Mouse (Mus musculus) adrenal gland, postnatal 10 days (tissue): ENCODE results near the gene Ins2. TPM values are rescaled to one million over a fixed set of nuclear protein-coding genes. Genes with fewer than 3 reads are reported as not detected.

Experiments
- DNase-seq: peaks from one replicate; pipeline ENCODE4 v3.0.0; 2021; ENCODE audit warnings: mixed read lengths
- total RNA-seq, 2 experiments: library from RNA; stranded (reverse); gene quantifications; 2 replicates each; pipeline ENCODE4 v1.2.3; 2021

The Ins2 gene
- total RNA-seq, 2 experiments from 2014 or later = not detected

DNA sequence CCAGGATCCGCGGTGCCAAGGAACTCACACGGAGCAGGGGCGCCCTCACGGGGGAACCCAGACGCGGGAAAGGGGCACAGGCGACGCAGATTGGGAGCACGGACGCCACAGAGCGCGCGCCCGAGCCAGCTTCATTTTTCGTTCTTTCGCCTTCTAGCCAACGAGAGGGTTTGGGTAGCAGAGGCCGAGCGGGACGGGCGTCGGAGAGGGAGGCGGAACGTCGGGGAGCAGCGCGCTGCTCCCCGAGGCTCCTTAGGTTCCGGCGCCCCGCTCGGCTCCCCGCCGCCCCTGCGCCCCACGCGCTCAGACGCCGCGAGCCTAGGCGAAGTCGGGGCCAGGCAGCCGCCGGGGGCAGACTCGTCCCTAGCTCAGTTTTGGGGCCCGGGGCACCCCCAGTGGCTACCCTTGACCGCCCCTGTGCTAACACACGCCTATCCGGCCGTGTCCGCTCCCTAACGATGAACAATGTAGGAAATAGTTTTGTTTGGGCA, 79.2 kb downstream of the Ins2 start:
- DNase-seq = peak; percentile 52

DNA sequence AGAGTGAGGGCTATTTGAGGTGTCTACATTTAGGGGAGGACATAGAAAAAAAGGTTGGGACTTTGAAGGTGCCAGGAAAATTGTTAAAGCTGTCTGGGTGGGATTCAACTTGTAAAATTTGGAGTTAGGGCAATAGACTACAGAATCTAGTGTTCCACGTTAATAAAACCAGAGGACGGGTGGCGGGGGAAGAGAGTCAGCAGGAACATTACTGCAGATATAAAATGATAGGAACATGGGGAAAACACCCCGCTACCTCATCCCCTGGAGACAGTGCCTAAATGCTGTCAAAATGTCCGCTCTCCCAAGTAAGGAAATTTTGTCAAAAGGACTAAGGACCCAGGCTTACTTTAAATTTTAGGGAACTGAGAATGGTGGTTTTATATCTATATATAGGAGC, 80.0 kb downstream of the Ins2 start:
- DNase-seq = no peak

GRCm38 (mm10) chr7:142661811-142662210, 81.4 kb downstream of the Ins2 start:
- no peak for DNase-seq

GRCm38 (mm10) chr7:142661046-142661445, 82.1 kb downstream of the Ins2 start:
- DNase-seq = no peak

DNA sequence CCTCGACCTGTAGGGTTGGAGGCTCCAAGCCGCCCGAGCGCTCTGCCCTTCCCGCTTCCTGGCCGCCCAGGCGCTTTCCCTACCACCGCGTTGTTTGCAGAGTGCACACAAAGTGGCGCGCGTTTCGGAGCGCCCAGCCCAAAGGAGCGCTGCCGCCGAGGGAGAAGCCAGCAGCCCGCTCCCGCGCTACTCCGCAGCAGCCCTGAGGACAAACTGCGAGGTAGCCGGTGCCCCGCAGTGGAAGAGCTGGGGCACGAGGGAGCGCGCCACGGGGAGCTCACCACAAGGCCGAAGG, 82.6 kb downstream of the Ins2 start:
- no peak for DNase-seq

- DNase-seq = no peak
Observed at GRCm38 (mm10) chr7:142659767-142660650, 83.2 kb downstream of the Ins2 start.

GRCm38 (mm10) chr7:142659181-142659681, 84.0 kb downstream of the Ins2 start:
- peak; percentile 62 for DNase-seq

DNA sequence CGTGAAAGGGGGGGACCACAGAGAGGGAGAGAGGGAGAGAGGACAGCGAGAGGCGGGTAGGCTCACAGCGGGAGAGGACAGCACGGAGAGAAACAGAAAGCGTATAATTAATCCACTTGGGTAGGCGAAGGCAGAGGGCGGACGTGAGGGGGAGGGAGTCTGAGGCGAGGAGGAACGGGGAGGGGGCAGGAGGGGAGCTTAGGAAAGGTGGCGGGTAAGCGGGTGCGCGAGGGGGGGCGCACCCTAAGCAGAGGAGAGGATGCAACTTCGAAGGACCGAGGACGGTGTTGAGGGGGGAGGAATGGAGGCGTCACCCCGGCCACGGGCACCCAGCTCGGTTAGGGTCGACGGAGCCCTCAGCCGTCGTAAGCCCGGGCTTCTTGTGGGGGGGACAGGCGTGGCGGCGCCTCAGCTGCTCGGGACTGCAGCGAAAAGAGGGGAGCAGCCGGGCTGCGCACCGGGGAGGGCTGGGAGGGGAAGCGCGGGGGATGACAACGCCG, 84.5 kb downstream of the Ins2 start:
- DNase-seq = no peak

GRCm38 (mm10) chr7:142657821-142658614, 85.2 kb downstream of the Ins2 start:
- DNase-seq = no peak

DNA sequence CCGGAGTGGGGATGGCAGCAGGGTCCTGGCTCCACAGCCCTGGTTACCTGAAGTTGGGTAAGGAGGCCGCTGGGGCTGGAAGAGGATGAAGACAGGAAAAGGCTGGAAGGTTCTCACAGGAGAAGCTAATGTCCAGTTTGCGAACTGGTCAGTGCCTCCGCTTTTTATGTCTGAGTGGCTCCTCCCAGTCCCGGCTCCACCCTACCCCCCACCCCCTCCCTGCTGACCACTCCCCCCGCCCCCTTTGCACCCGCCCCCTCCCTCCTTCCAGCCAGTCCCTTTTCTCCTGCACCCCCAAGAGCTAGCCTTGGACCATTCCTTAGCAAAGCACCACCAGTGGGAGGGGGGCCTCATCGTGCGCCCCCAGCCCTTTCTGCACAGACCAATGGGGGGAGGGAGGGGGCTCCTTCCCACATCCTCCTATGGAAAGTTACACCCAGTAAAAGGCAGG, 85.8 kb downstream of the Ins2 start:
- no peak for DNase-seq

DNA sequence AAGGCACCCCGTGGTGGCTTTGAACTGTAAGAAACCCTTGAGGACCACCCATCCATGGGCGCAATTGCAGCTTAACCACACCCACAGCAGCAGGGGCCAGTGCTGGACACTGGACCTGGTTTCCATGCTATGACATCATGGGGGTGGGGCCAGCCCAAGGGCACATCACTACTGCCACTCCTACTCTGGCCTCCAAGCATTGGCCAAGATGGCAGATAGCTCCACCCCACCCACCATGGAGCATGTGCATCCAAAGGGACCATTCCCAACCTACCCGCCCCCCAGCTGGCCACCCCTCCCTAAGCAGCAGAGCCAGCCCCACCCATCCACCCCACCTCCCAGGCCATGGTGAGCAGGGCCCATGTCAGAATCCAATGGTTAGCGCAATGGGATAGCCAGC, 87.1 kb downstream of the Ins2 start:
- DNase-seq = peak; percentile 33

GRCm38 (mm10) chr7:142655633-142656032, 87.5 kb downstream of the Ins2 start:
- DNase-seq = no peak

DNA sequence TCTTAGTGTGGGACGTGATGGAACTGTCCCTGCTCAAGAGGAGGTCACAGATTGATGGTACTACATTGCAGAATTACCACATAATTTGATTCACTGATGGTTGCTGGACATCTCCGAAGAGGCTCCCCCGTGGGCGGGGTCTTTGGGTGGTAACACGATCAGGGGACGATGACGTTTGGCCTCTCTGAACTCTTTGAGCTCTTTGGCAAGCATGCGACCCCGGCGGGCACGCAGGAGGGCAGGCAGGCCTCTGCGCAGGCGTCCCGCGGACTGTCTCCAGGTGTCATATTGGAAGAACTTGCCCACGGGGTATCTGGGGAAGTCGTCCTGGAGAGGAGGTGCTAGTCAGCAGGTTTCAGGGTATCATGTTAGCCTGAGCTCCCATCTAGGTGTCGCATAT, 89.5 kb downstream of the Ins2 start:
- no peak for DNase-seq

DNA sequence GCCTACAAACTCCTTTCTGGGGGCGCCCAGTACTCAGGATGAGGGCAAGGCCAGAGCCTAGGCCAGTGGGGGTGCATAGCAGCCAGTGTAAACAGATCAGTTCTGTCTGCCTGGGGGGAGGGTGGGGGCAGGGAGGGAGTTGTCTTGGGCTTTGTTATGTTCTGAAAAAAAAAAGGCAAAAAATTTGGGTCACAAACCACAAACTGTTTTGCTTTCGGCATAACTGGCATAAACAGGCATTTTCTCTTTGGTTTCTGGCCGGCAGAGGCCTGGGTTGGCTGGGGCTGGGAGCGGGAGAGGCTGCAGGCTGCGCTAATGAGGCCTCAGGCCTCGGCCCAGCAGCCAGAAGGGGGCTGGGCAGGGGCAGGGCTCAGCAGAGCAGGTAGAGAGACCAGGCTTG, 96.5 kb downstream of the Ins2 start:
- DNase-seq = no peak

GRCm38 (mm10) chr7:142645045-142645444, 98.1 kb downstream of the Ins2 start:
- no peak for DNase-seq

- no peak for DNase-seq
Observed at GRCm38 (mm10) chr7:142636178-142636577, 107.0 kb downstream of the Ins2 start.

- DNase-seq = peak; percentile 73
Observed at GRCm38 (mm10) chr7:142630691-142631090, 112.5 kb downstream of the Ins2 start.

GRCm38 (mm10) chr7:142629806-142630205, 113.4 kb downstream of the Ins2 start:
- peak; percentile 46 for DNase-seq
